Mouse (Mus musculus) liver, embryonic 12.5 days (tissue): ENCODE measurements around the gene Myh8. TPM values are rescaled to one million over a fixed set of nuclear protein-coding genes. Genes with fewer than 3 reads are reported as not detected.

Source experiments
- ATAC-seq: fragments of 200-750 bp; cut with Nextera tagmentation; 2 replicates; pipeline ENCODE4 v1.8.0; 2017; ENCODE audit warnings: moderate number of reproducible peaks, mild to moderate bottlenecking, moderate library complexity
- H3K27ac ChIP-seq: fragments of 300-500 bp; sonication (generic); 2 replicates; pipeline ENCODE4 v1.5.1; 2016; ENCODE audit warnings: mild to moderate bottlenecking
- H3K27me3 ChIP-seq: fragments of 300-500 bp; sonication (generic); replicated peaks from 2 replicates; pipeline ENCODE4 v1.6.1; 2016; ENCODE audit warnings: mild to moderate bottlenecking, moderate library complexity
- H3K36me3 ChIP-seq: fragments of 300-500 bp; sonication (generic); 2 replicates; pipeline ENCODE4 v1.6.1; 2016; ENCODE audit warnings: mild to moderate bottlenecking, moderate library complexity
- H3K4me1 ChIP-seq: fragments of 300-500 bp; sonication (generic); 2 replicates; pipeline ENCODE4 v1.6.1; 2016
- H3K4me2 ChIP-seq: fragments of 300-500 bp; sonication (generic); 2 replicates; pipeline ENCODE4 v1.6.1; 2016; ENCODE audit warnings: mild to moderate bottlenecking, moderate library complexity
- H3K4me3 ChIP-seq: fragments of 300-500 bp; sonication (generic); 2 replicates; pipeline ENCODE4 v1.5.1; 2016; ENCODE audit warnings: mild to moderate bottlenecking, moderate library complexity
- H3K9ac ChIP-seq: fragments of 300-500 bp; sonication (generic); 2 replicates; pipeline ENCODE4 v1.6.1; 2016; ENCODE audit warnings: mild to moderate bottlenecking, moderate library complexity
- H3K9me3 ChIP-seq: fragments of 300-500 bp; sonication (generic); replicated peaks from 2 replicates; pipeline ENCODE4 v1.6.1; 2016; ENCODE audit warnings: mild to moderate bottlenecking, moderate library complexity
- WGBS: fragments of 180-500 bp; shearing (Covaris S2); methylation state at CpG from one replicate; pipeline ENCODE4 v1.1.7; 2016; ENCODE audit not compliant: insufficient replicate concordance; 5-methylcytosine and 5-hydroxymethylcytosine counted together
- polyA plus RNA-seq: library from polyadenylated mRNA; unstranded; fragments of >200 nt; fragmentation: Nextera tagmentation; extraction: Ambion mirVana; gene quantifications from 2 replicates; pipeline ENCODE4 v1.2.1, GENCODE M21; 2016

The Myh8 gene
- 0.15 and 0.37 TPM in 2 replicates for polyA plus RNA-seq

- H3K4me3 ChIP-seq, result no peak within 1 kb of the TSS
- no peak within 1 kb of the TSS for H3K27ac ChIP-seq
- H3K4me1 ChIP-seq, result no peaks in the 10 kb centered on the region
- WGBS, result 66% methylated on average over 10 of the region's 10 CpGs
- no peaks in the 10 kb centered on the region for H3K36me3 ChIP-seq
- H3K9ac ChIP-seq, result no peak within 1 kb of the TSS
- no peaks in the 10 kb centered on the region for H3K9me3 ChIP-seq
- H3K4me2 ChIP-seq, result no peak within 1 kb of the TSS
- ATAC-seq, result no peak
- H3K27me3 ChIP-seq, result no peaks in the 10 kb centered on the region
Measured at GRCm38 (mm10) chr11:67276601-67277174, at the start of gene Myh8. TSS of gene Myh8 (plus strand) at chr11:67277124.

- ATAC-seq, result no peak
- 70% methylated on average over 3 of the region's 3 CpGs for WGBS
- Histone ChIP-seq H3K4me2 (no peak overlapping the region), H3K27ac (no peak overlapping the region), H3K4me3 (no peak overlapping the region), H3K27me3 (no peaks in the 10 kb centered on the region), H3K9ac (no peak overlapping the region), H3K4me1 (no peaks in the 10 kb centered on the region), H3K36me3 (no peaks in the 10 kb centered on the region), H3K9me3 (no peaks in the 10 kb centered on the region)
Measured at GRCm38 (mm10) chr11:67228731-67229130, 48.2 kb upstream of the Myh8 start.

- Histone ChIP-seq H3K4me2 (no peak overlapping the region), H3K27me3 (no peaks in the 10 kb centered on the region), H3K36me3 (no peaks in the 10 kb centered on the region), H3K9me3 (no peaks in the 10 kb centered on the region), H3K27ac (no peak overlapping the region), H3K9ac (no peak overlapping the region), H3K4me1 (no peaks in the 10 kb centered on the region), H3K4me3 (no peak overlapping the region)
- no peak for ATAC-seq
- 65% methylated on average over 5 of the region's 5 CpGs for WGBS
Measured at GRCm38 (mm10) chr11:67229166-67229565, 47.8 kb upstream of the Myh8 start.

DNA sequence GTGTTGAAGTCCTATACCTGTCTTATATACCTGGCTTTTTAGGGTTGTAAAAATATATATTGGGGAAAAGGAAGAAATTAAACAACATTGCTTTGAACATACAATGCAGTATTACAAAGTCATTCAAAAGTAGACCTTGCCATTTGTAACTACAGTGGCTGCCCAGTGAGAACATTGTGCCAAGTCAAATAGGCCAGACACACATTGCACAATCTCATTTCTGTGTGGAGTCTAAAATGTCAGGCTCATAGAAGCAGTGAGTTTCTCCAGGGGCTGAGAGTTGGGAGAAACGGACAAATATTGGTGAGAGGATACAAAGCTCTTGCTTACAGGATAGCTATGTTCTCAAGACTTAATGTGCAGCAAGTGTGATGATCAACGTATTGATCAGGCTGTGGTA lies 47.0 kb upstream of the Myh8 start:
- H3K36me3 ChIP-seq, result no peaks in the 10 kb centered on the region
- no peak overlapping the region for H3K9ac ChIP-seq
- H3K4me3 ChIP-seq, result no peak overlapping the region
- H3K27me3 ChIP-seq, result no peaks in the 10 kb centered on the region
- H3K27ac ChIP-seq, result no peak overlapping the region
- 59% methylated on average over 2 of the region's 2 CpGs for WGBS
- no peaks in the 10 kb centered on the region for H3K9me3 ChIP-seq
- H3K4me1 ChIP-seq, result no peaks in the 10 kb centered on the region
- H3K4me2 ChIP-seq, result no peak overlapping the region
- ATAC-seq, result no peak

- Histone ChIP-seq H3K4me3 (no peak overlapping the region), H3K36me3 (no peaks in the 10 kb centered on the region), H3K4me2 (no peak overlapping the region), H3K4me1 (no peaks in the 10 kb centered on the region), H3K9ac (no peak overlapping the region), H3K9me3 (no peaks in the 10 kb centered on the region), H3K27me3 (no peaks in the 10 kb centered on the region), H3K27ac (no peak overlapping the region)
- ATAC-seq, result no peak
- 44% methylated on average over 5 of the region's 5 CpGs for WGBS
Measured at GRCm38 (mm10) chr11:67235639-67236358, 41.1 kb upstream of the Myh8 start.

DNA sequence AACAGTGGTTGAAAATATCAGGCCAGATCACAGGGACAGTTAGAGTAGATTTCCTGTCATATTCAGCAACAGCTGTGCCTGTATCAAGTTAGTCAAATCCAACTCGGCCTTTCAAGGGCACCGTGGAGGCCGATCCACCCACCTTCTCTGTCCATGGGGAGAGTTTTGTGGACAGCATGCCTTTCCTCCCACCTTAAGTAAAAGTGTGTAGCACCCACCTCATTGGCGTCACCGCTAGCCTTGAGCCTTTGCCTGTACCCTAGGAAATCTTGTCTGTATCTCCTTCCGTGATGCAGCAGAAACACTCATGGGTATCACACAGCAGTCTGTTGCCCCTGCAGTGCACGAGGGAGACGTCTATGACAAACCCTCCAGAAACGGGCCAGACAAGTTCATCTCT lies 40.1 kb upstream of the Myh8 start:
- no peaks in the 10 kb centered on the region for H3K36me3 ChIP-seq
- H3K4me2 ChIP-seq, result no peak overlapping the region
- H3K4me1 ChIP-seq, result no peaks in the 10 kb centered on the region
- no peak overlapping the region for H3K9ac ChIP-seq
- no peak overlapping the region for H3K4me3 ChIP-seq
- H3K27me3 ChIP-seq, result no peaks in the 10 kb centered on the region
- no peaks in the 10 kb centered on the region for H3K9me3 ChIP-seq
- WGBS, result 68% methylated on average over 9 of the region's 9 CpGs
- no peak overlapping the region for H3K27ac ChIP-seq
- no peak for ATAC-seq

- Histone ChIP-seq H3K4me2 (no peak within 1 kb of the TSS), H3K4me3 (no peak within 1 kb of the TSS), H3K36me3 (no peaks in the 10 kb centered on the region), H3K9ac (no peak within 1 kb of the TSS), H3K9me3 (no peaks in the 10 kb centered on the region), H3K4me1 (no peaks in the 10 kb centered on the region), H3K27ac (no peak within 1 kb of the TSS), H3K27me3 (no peaks in the 10 kb centered on the region)
- ATAC-seq, result no peak
- 71% methylated on average over 5 of the region's 5 CpGs for WGBS
Measured at GRCm38 (mm10) chr11:67237481-67238079, 39.3 kb upstream of the Myh8 start, which contains the start of gene Myh4. TSS of gene Myh4 (plus strand) at chr11:67238029.

DNA sequence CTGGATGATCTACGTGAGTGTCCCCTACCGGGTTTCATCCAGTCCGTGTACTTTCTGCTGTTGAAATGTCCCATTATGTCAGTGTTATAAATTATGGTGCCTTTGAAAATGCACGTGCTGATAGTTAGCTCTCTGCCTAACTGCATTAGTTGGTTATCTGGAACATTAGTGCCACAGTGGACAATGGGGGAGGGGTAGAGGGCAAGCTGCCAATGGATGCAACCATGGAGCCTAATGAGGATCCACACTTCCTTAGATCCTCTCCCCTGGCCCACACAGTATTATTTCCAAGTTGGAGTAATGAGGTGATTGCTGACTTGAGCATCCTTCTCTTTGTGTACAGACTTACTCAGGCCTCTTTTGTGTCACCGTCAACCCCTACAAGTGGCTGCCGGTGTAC lies 35.9 kb upstream of the Myh8 start:
- H3K4me3 ChIP-seq, result no peak overlapping the region
- no peaks in the 10 kb centered on the region for H3K4me1 ChIP-seq
- 74% methylated on average over 6 of the region's 6 CpGs for WGBS
- no peak for ATAC-seq
- no peaks in the 10 kb centered on the region for H3K9me3 ChIP-seq
- H3K4me2 ChIP-seq, result no peak overlapping the region
- H3K27ac ChIP-seq, result no peak overlapping the region
- H3K27me3 ChIP-seq, result no peaks in the 10 kb centered on the region
- no peaks in the 10 kb centered on the region for H3K36me3 ChIP-seq
- H3K9ac ChIP-seq, result no peak overlapping the region

DNA sequence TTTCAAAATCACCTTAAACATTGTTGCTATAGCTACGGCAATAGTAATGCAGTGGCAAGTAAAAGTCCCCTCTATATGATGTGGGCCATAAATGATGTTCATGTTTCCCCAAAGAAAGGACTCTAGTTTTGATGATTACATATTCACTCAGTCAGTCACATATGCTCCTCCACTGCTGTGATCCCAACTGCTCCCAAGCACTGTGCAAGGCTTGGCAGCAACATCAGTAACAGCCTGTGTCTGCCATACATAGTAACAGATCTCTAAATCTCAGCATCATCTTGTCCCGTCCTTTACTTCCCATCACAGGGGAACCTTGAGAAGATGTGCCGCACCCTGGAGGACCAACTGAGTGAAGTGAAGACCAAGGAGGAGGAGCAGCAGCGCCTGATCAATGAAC lies 23.2 kb upstream of the Myh8 start:
- Histone ChIP-seq H3K36me3 (no peaks in the 10 kb centered on the region), H3K27me3 (no peaks in the 10 kb centered on the region), H3K4me1 (no peaks in the 10 kb centered on the region), H3K4me2 (no peak overlapping the region), H3K9ac (no peak overlapping the region), H3K27ac (no peak overlapping the region), H3K9me3 (no peaks in the 10 kb centered on the region), H3K4me3 (no peak overlapping the region)
- no peak for ATAC-seq
- 68% methylated on average over 4 of the region's 4 CpGs for whole genome bisulfite sequencing

DNA sequence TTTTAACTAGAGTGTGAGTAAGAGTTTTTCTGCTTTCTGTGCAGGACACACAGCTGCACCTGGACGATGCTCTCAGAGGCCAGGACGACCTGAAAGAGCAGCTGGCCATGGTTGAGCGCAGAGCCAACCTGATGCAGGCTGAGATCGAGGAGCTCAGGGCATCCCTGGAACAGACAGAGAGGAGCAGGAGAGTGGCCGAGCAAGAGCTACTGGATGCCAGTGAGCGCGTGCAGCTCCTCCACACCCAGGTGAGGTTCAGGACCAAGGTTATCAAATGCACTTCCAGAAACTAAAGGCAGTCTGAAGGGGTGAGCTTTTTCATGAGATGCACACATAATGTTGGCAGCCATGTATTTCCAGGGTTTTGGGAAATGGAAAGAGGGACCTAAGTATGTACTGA lies 19.9 kb upstream of the Myh8 start:
- Histone ChIP-seq H3K4me3 (no peak overlapping the region), H3K9me3 (no peaks in the 10 kb centered on the region), H3K27me3 (no peaks in the 10 kb centered on the region), H3K4me1 (no peaks in the 10 kb centered on the region), H3K4me2 (no peak overlapping the region), H3K36me3 (no peaks in the 10 kb centered on the region), H3K27ac (no peak overlapping the region), H3K9ac (no peak overlapping the region)
- no peak for ATAC-seq
- WGBS, result 69% methylated on average over 7 of the region's 7 CpGs

- H3K4me2 ChIP-seq, result no peak overlapping the region
- no peak overlapping the region for H3K9ac ChIP-seq
- H3K4me3 ChIP-seq, result no peak overlapping the region
- no peaks in the 10 kb centered on the region for H3K9me3 ChIP-seq
- H3K27ac ChIP-seq, result no peak overlapping the region
- H3K27me3 ChIP-seq, result no peaks in the 10 kb centered on the region
- 66% methylated on average over 6 of the region's 6 CpGs for WGBS
- ATAC-seq, result no peak
- H3K36me3 ChIP-seq, result no peaks in the 10 kb centered on the region
- no peaks in the 10 kb centered on the region for H3K4me1 ChIP-seq
Measured at GRCm38 (mm10) chr11:67260956-67261355, 16.0 kb upstream of the Myh8 start.

DNA sequence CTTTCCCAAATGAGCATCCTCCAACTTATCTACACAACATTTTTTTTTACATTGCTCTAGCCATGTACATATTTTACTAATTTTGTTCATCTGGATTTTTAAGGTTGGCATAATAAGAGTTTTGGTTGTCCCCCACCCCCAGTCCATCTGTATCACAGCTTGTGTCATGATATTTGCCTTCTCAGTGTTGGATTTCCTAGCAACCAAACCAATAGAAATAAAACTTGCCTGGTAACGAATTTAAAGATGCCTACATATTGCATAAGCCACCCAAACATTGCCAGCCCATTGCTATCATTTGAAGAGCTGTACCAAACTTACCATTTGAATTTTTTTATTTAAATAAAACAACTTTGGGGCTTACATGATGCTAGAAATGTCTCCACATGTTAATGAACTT lies 16.5 kb downstream of the Myh8 start:
- no peaks in the 10 kb centered on the region for H3K4me1 ChIP-seq
- no peaks in the 10 kb centered on the region for H3K36me3 ChIP-seq
- no peak overlapping the region for H3K4me2 ChIP-seq
- WGBS, result 54% methylated on average over 1 of the region's 1 CpGs
- no peak overlapping the region for H3K27ac ChIP-seq
- H3K4me3 ChIP-seq, result no peak overlapping the region
- ATAC-seq, result no peak
- H3K9me3 ChIP-seq, result 0 out of 2 replicates have a peak, but pooled peaks cover 3% of the 10 kb centered on the region
- no peak overlapping the region for H3K9ac ChIP-seq
- H3K27me3 ChIP-seq, result no peaks in the 10 kb centered on the region
